Mouse (Mus musculus): ENCODE results near the gene Slc52a3. TPM values are rescaled to one million over a fixed set of nuclear protein-coding genes. Genes with fewer than 3 reads are reported as not detected.

The Slc52a3 gene
- 1.4 and 1.7 TPM in 2 replicates for polyA plus RNA-seq (2015; fragmentation: Nextera tagmentation; extraction: Ambion mirVana)

GRCm38 (mm10) chr2:151996229-151997189 lies at the start of gene Slc52a3:
Gene Slc52a3 (plus strand): TSS chr2:151996511.
- Histone ChIP-seq H3K36me3 (no peaks in the 10 kb centered on the region), H3K4me3 (no peak within 1 kb of the TSS), H3K9ac (no peak within 1 kb of the TSS), H3K27me3 (peaks cover 42% of the 10 kb centered on the region), H3K4me1 (replicated peaks) (peaks cover 12% of the 10 kb centered on the region), H3K27ac (replicated peaks) (no peak within 1 kb of the TSS), H3K9me3 (no peaks in the 10 kb centered on the region), H3K4me2 (peak within 1 kb of the TSS; percentile 5; the same call in 1 of the 2 replicates)
- no peak for ATAC-seq (ENCODE audit: low FRiP score, low read depth)
- WGBS, result 9% methylated on average over 35 of the region's 35 CpGs

- H3K4me2 ChIP-seq, result no peak overlapping the region
- no peaks in the 10 kb centered on the region for H3K36me3 ChIP-seq
- H3K4me1 ChIP-seq (replicated peaks), result peaks cover 3% of the 10 kb centered on the region
- H3K27ac ChIP-seq (replicated peaks), result no peak overlapping the region
- H3K4me3 ChIP-seq, result no peak overlapping the region
- WGBS, result 98% methylated on average over 2 of the region's 2 CpGs
- no peaks in the 10 kb centered on the region for H3K27me3 ChIP-seq
- peak; percentile 60 for ATAC-seq (ENCODE audit: low FRiP score, low read depth)
- H3K9me3 ChIP-seq, result no peaks in the 10 kb centered on the region
- H3K9ac ChIP-seq, result no peak overlapping the region
These were observed 48.7 kb upstream of the Slc52a3 start for GRCm38 (mm10) chr2:151947617-151948016.

- Histone ChIP-seq H3K4me1 (replicated peaks) (peaks cover 3% of the 10 kb centered on the region), H3K36me3 (no peaks in the 10 kb centered on the region), H3K4me2 (no peak overlapping the region), H3K9me3 (no peaks in the 10 kb centered on the region), H3K9ac (no peak overlapping the region), H3K4me3 (no peak overlapping the region), H3K27me3 (no peaks in the 10 kb centered on the region), H3K27ac (replicated peaks) (no peak overlapping the region)
- ATAC-seq (ENCODE audit: low FRiP score, low read depth), result no peak
- 89% methylated on average over 7 of the region's 7 CpGs for WGBS
These were observed 48.0 kb upstream of the Slc52a3 start for GRCm38 (mm10) chr2:151948311-151948710.

- no peak overlapping the region for H3K9ac ChIP-seq
- H3K27me3 ChIP-seq, result no peaks in the 10 kb centered on the region
- H3K9me3 ChIP-seq, result no peaks in the 10 kb centered on the region
- no peak overlapping the region for H3K4me3 ChIP-seq
- H3K36me3 ChIP-seq, result no peaks in the 10 kb centered on the region
- ATAC-seq (ENCODE audit: low FRiP score, low read depth), result peak; percentile 59; the same call in 1 of the 2 replicates
- peaks cover 3% of the 10 kb centered on the region for H3K4me1 ChIP-seq (replicated peaks)
- H3K27ac ChIP-seq (replicated peaks), result peak overlapping the region; percentile 59; the same call in 1 of the 2 replicates
- no peak overlapping the region for H3K4me2 ChIP-seq
- WGBS, result 41% methylated on average over 2 of the region's 2 CpGs
These were observed 47.1 kb upstream of the Slc52a3 start for GRCm38 (mm10) chr2:151949082-151949774.

- H3K4me1 ChIP-seq (replicated peaks), result peaks cover 3% of the 10 kb centered on the region
- no peak for ATAC-seq (ENCODE audit: low FRiP score, low read depth)
- H3K9me3 ChIP-seq, result no peaks in the 10 kb centered on the region
- no peak overlapping the region for H3K9ac ChIP-seq
- no peak overlapping the region for H3K4me3 ChIP-seq
- H3K36me3 ChIP-seq, result no peaks in the 10 kb centered on the region
- no peak overlapping the region for H3K4me2 ChIP-seq
- no peak overlapping the region for H3K27ac ChIP-seq (replicated peaks)
- WGBS, result 90% methylated on average over 8 of the region's 8 CpGs
- H3K27me3 ChIP-seq, result no peaks in the 10 kb centered on the region
These were observed 42.6 kb upstream of the Slc52a3 start for GRCm38 (mm10) chr2:151953665-151954064.

GRCm38 (mm10) chr2:151956500-151957137 lies 39.7 kb upstream of the Slc52a3 start:
- H3K27ac ChIP-seq (replicated peaks), result no peak overlapping the region
- peak; percentile 57; the same call in 1 of the 2 replicates for ATAC-seq (ENCODE audit: low FRiP score, low read depth)
- no peak overlapping the region for H3K4me2 ChIP-seq
- H3K4me1 ChIP-seq (replicated peaks), result peaks cover 3% of the 10 kb centered on the region
- H3K9ac ChIP-seq, result no peak overlapping the region
- 58% methylated on average over 4 of the region's 4 CpGs for WGBS
- no peaks in the 10 kb centered on the region for H3K27me3 ChIP-seq
- H3K36me3 ChIP-seq, result no peaks in the 10 kb centered on the region
- no peak overlapping the region for H3K4me3 ChIP-seq
- H3K9me3 ChIP-seq, result no peaks in the 10 kb centered on the region

- Histone ChIP-seq H3K27ac (replicated peaks) (no peak overlapping the region), H3K4me3 (no peak overlapping the region), H3K27me3 (no peaks in the 10 kb centered on the region), H3K4me2 (no peak overlapping the region), H3K4me1 (replicated peaks) (peaks cover 20% of the 10 kb centered on the region), H3K9ac (no peak overlapping the region), H3K36me3 (no peaks in the 10 kb centered on the region), H3K9me3 (no peaks in the 10 kb centered on the region)
- WGBS, result 37% methylated on average over 5 of the region's 5 CpGs
- no peak for ATAC-seq (ENCODE audit: low FRiP score, low read depth)
These were observed 37.0 kb upstream of the Slc52a3 start for GRCm38 (mm10) chr2:151959274-151959673.

GRCm38 (mm10) chr2:151961284-151962196 lies 34.8 kb upstream of the Slc52a3 start:
- H3K9ac ChIP-seq, result no peak overlapping the region
- H3K36me3 ChIP-seq, result no peaks in the 10 kb centered on the region
- 39% methylated on average over 9 of the region's 9 CpGs for WGBS
- H3K27me3 ChIP-seq, result no peaks in the 10 kb centered on the region
- 0 out of 2 replicates have a peak, but pooled peaks have one; percentile 10 for ATAC-seq (ENCODE audit: low FRiP score, low read depth)
- no peaks in the 10 kb centered on the region for H3K9me3 ChIP-seq
- H3K4me3 ChIP-seq, result no peak overlapping the region
- peaks cover 27% of the 10 kb centered on the region for H3K4me1 ChIP-seq (replicated peaks)
- H3K27ac ChIP-seq (replicated peaks), result no peak overlapping the region
- no peak overlapping the region for H3K4me2 ChIP-seq

- no peak overlapping the region for H3K9ac ChIP-seq
- peak; percentile 46; the same call in 1 of the 2 replicates for ATAC-seq (ENCODE audit: low FRiP score, low read depth)
- H3K27ac ChIP-seq (replicated peaks), result no peak overlapping the region; the same call in 1 of the 2 replicates
- no peaks in the 10 kb centered on the region for H3K27me3 ChIP-seq
- 35% methylated on average over 10 of the region's 10 CpGs for WGBS
- no peaks in the 10 kb centered on the region for H3K9me3 ChIP-seq
- peaks cover 36% of the 10 kb centered on the region for H3K4me1 ChIP-seq (replicated peaks)
- H3K4me2 ChIP-seq, result no peak overlapping the region
- no peaks in the 10 kb centered on the region for H3K36me3 ChIP-seq
- H3K4me3 ChIP-seq, result no peak overlapping the region
These were observed 33.8 kb upstream of the Slc52a3 start for GRCm38 (mm10) chr2:151962474-151962873.

GRCm38 (mm10) chr2:151963319-151963718 lies 33.0 kb upstream of the Slc52a3 start:
- no peak overlapping the region for H3K27ac ChIP-seq (replicated peaks)
- H3K4me3 ChIP-seq, result no peak overlapping the region
- peaks cover 45% of the 10 kb centered on the region for H3K4me1 ChIP-seq (replicated peaks)
- WGBS, result 80% methylated on average over 5 of the region's 5 CpGs
- no peaks in the 10 kb centered on the region for H3K27me3 ChIP-seq
- no peak overlapping the region for H3K9ac ChIP-seq
- no peak for ATAC-seq (ENCODE audit: low FRiP score, low read depth)
- no peaks in the 10 kb centered on the region for H3K9me3 ChIP-seq
- H3K4me2 ChIP-seq, result no peak overlapping the region
- H3K36me3 ChIP-seq, result no peaks in the 10 kb centered on the region

- H3K36me3 ChIP-seq, result no peaks in the 10 kb centered on the region
- 0 out of 2 replicates have a peak overlapping the region, but pooled peaks have one; percentile 6 for H3K27ac ChIP-seq (replicated peaks)
- no peak overlapping the region for H3K4me2 ChIP-seq
These were observed 32.3 kb upstream of the Slc52a3 start for GRCm38 (mm10) chr2:151964052-151964451.

More at GRCm38 (mm10) chr2:151964052-151964451, 32.3 kb upstream of the Slc52a3 start:
- Histone ChIP-seq H3K9ac (no peak overlapping the region), H3K27me3 (no peaks in the 10 kb centered on the region), H3K4me3 (no peak overlapping the region), H3K9me3 (no peaks in the 10 kb centered on the region), H3K4me1 (replicated peaks) (peaks cover 52% of the 10 kb centered on the region)
- 9% methylated on average over 9 of the region's 9 CpGs for WGBS
- ATAC-seq (ENCODE audit: low FRiP score, low read depth), result no peak
